In genomic region chr2:166976356-166976755, GRCm38 (mm10) we compare ENCODE assay signal across 13 mouse cellular contexts. TPM values are rescaled to one million over a fixed set of nuclear protein-coding genes. Genes with fewer than 3 reads are reported as not detected.
A peak's percentile ranks its signal among the peaks of the same experiment; 100 is the strongest.
DNase-seq lines count a peak whose midpoint lies in the region; ATAC-seq and TF ChIP-seq lines count a peak whose summit lies in the region.
"Had no signal": no experiment of that assay in that cellular context is flagged by ENCODE, and none has a peak within 500 bp of the region (broad histone marks: within the 10 kb centered on the region; RNA-seq: fewer than 3 reads in every experiment).

No protein-coding gene starts in this region.

- 65% methylated on average over 3 of the region's 3 CpGs for WGBS in heart, embryonic 13.5 days

- H3K4me2 ChIP-seq in heart, embryonic 13.5 days = peak overlapping the region; percentile 43
- H3K4me2 ChIP-seq: hindbrain, embryonic 15.5 days had no signal

- intact Hi-C loops in heart, postnatal 25 days (cut with DNase I) = no loop called here

- H3K9ac ChIP-seq in heart, embryonic 13.5 days = peak overlapping the region; percentile 67
- H3K9ac ChIP-seq: hindbrain, embryonic 15.5 days had no signal

- no peak for ATAC-seq in heart, embryonic 13.5 days (ENCODE audit: extremely low read depth, insufficient number of reproducible peaks, low FRiP score, low TSS enrichment)

- no peaks in the 10 kb centered on the region for H3K36me3 ChIP-seq in heart, embryonic 13.5 days
- H3K36me3 ChIP-seq: hindbrain, embryonic 15.5 days had no signal

- TF ChIP-seq POLR2A in embryonic fibroblast, embryonic 13.5 days (IDR thresholded peaks at IDR 0.05; ENCODE audit: low read depth, low read length) = no peak

- peaks cover 36% of the 10 kb centered on the region for H3K4me1 ChIP-seq in heart, embryonic 13.5 days
- peaks cover 32% of the 10 kb centered on the region for H3K4me1 ChIP-seq in embryonic fibroblast, embryonic 13.5 days (ENCODE audit: control insufficient read depth, insufficient read depth, low read length)

- DNase-seq in heart, postnatal 25 days (ENCODE audit: low spot score) = no peak
- DNase-seq in B cell, adult 2 months = peak; percentile 19 to 24
- peak; percentile 31 for DNase-seq in lung, postnatal 25 days (ENCODE audit: low spot score)
- no peak for DNase-seq in T-cell, adult 2 months (ENCODE audit: low spot score)
- no peak for DNase-seq in urinary bladder, postnatal 4 days (ENCODE audit: low spot score in 2 of 2)
- DNase-seq in ovary, postnatal 36 days (ENCODE audit: low spot score) = no peak
- DNase-seq: adrenal gland, postnatal 14 days; spleen, adult 18-20 months had no signal

- H3K4me3 ChIP-seq in heart, embryonic 13.5 days = no peak overlapping the region
- H3K4me3 ChIP-seq in embryonic fibroblast, embryonic 13.5 days (ENCODE audit: insufficient read depth, low read length) = no peak overlapping the region
- H3K4me3 ChIP-seq: erythroblast, embryonic 14.5 days; hindbrain, embryonic 15.5 days had no signal

- H3K27ac ChIP-seq in heart, embryonic 13.5 days (replicated peaks) = peak overlapping the region; percentile 62
- H3K27ac ChIP-seq in embryonic fibroblast, embryonic 13.5 days (ENCODE audit: insufficient read depth, low read length) = peak overlapping the region; percentile 15; the same call in 1 of the 2 replicates
- H3K27ac ChIP-seq: hindbrain, embryonic 15.5 days had no signal

- H3K27me3 ChIP-seq in heart, embryonic 13.5 days (replicated peaks) = no peaks in the 10 kb centered on the region
- H3K27me3 ChIP-seq: CH12.LX; hindbrain, embryonic 15.5 days had no signal

- TF ChIP-seq CTCF in embryonic fibroblast, embryonic 13.5 days (IDR thresholded peaks at IDR 0.05; ENCODE audit: borderline replicate concordance, insufficient read depth, low read length) = no peak

- H3K9me3 ChIP-seq in heart, embryonic 13.5 days = no peaks in the 10 kb centered on the region
- H3K9me3 ChIP-seq: hindbrain, embryonic 15.5 days had no signal

RNA-seq across cellular contexts. Expression of gene Stau1, which starts 19.7 kb away (rescaled TPM):
- 57.1 and 57.3 TPM in 2 replicates for polyA plus RNA-seq in heart, embryonic 13.5 days (2015; fragmentation: Nextera tagmentation; extraction: Ambion mirVana)
- 10 to 100 TPM; 41.7 to 45.4 TPM for total RNA-seq in heart, postnatal 25 days (2021)
- polyA plus RNA-seq in embryonic fibroblast, embryonic 13.5 days (2011; ENCODE audit: insufficient read length, low read depth, missing spikeins) = 72.5 and 74.9 TPM in 2 replicates

RNA-seq across cellular contexts. Expression of gene Ddx27, which starts 38.6 kb away (rescaled TPM):
- 31.1 and 31.6 TPM in 2 replicates for polyA plus RNA-seq in heart, embryonic 13.5 days (2015; fragmentation: Nextera tagmentation; extraction: Ambion mirVana)
- total RNA-seq in heart, postnatal 25 days (2021) = 10 to 100 TPM; 10.0 to 11.3 TPM
- 29.9 and 31.6 TPM in 2 replicates for polyA plus RNA-seq in embryonic fibroblast, embryonic 13.5 days (2011; ENCODE audit: insufficient read length, low read depth, missing spikeins)

Comparison
In these comparisons a context has a peak if more than half of its experiments do, and no peak if none do; other contexts are left out.
1. DNase-seq: peak in B cell, adult 2 months (2 of 2) and lung, postnatal 25 days (single experiment); none in heart, postnatal 25 days (single experiment), T-cell, adult 2 months (single experiment), urinary bladder, postnatal 4 days (0 of 2) and ovary, postnatal 36 days (single experiment).